43 mouse cellular contexts compared by ENCODE assay signal in the genomic region with DNA sequence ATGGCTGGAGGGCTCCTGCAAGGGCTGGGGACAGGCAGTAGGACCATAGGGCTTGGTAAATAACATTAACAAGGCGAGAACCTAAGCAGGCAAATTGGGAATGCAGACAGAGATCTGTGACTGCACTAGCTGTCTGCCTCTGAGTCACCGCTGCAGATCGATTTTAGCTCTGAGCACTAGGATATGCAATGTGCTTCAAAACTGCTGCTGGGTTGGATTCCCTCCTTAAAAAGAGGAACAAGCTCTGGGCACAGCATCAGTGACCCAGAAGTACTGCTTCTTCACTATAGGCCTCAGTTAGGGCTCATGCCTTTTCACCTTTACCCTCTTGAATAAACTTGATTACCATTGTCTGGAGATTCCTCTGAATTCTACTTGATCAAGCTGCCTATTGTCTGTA. TPM values are rescaled to one million over a fixed set of nuclear protein-coding genes. Genes with fewer than 3 reads are reported as not detected.
"Had no signal": no experiment of that assay in that cellular context is flagged by ENCODE, and none has a peak within 500 bp of the region (broad histone marks: within the 10 kb centered on the region; RNA-seq: fewer than 3 reads in every experiment).

No protein-coding gene starts in this region.

- H3K9me3 ChIP-seq: heart, embryonic 12.5 days; heart, embryonic 13.5 days; heart, embryonic 15.5 days; hindbrain, embryonic 10.5 days; hindbrain, embryonic 12.5 days; hindbrain, embryonic 13.5 days; hindbrain, embryonic 15.5 days; intestine, embryonic 15.5 days; kidney, embryonic 15.5 days had no signal

- ATAC-seq: inflammation-experienced regulatory T-cells, adult 6 months; intestine, embryonic 15.5 days; intestine, embryonic 16.5 days; intestine, postnatal 0 days had no signal

- H3K9ac ChIP-seq: heart, embryonic 12.5 days; heart, embryonic 13.5 days; heart, embryonic 15.5 days; hindbrain, embryonic 12.5 days; hindbrain, embryonic 13.5 days; hindbrain, embryonic 14.5 days; hindbrain, embryonic 15.5 days; intestine, embryonic 15.5 days; kidney, embryonic 15.5 days had no signal

- H3K4me3 ChIP-seq: heart, embryonic 12.5 days; heart, embryonic 13.5 days; heart, embryonic 15.5 days; hindbrain, embryonic 10.5 days; hindbrain, embryonic 12.5 days; hindbrain, embryonic 13.5 days; hindbrain, embryonic 15.5 days; intestine, embryonic 15.5 days; kidney, embryonic 15.5 days; layer of hippocampus, adult 2 months; left cerebral cortex, adult 2 months had no signal

- H3K27me3 ChIP-seq: heart, embryonic 12.5 days; heart, embryonic 13.5 days; heart, embryonic 15.5 days; hindbrain, embryonic 12.5 days; hindbrain, embryonic 13.5 days; hindbrain, embryonic 15.5 days; intestine, embryonic 15.5 days had no signal

- H3K4me1 ChIP-seq: heart, embryonic 12.5 days; heart, embryonic 13.5 days; heart, embryonic 15.5 days; hindbrain, embryonic 10.5 days; hindbrain, embryonic 12.5 days; hindbrain, embryonic 13.5 days; hindbrain, embryonic 15.5 days; intestine, embryonic 15.5 days; kidney, embryonic 15.5 days had no signal

- DNase-seq: heart, postnatal 14 days; heart, postnatal 36 days; heart, postnatal 4 days; kidney, adult 11 months; kidney, adult 18-20 months; kidney, adult 2 months; kidney, adult 8-10 months; kidney, adult 9 months; kidney, postnatal 10 days; kidney, postnatal 14 days; kidney, postnatal 25 days; kidney, postnatal 36 days; kidney, postnatal 4 days; layer of hippocampus, postnatal 36 days had no signal

- H3K36me3 ChIP-seq: heart, embryonic 12.5 days; heart, embryonic 13.5 days; heart, embryonic 15.5 days; hindbrain, embryonic 10.5 days; hindbrain, embryonic 12.5 days; hindbrain, embryonic 13.5 days; hindbrain, embryonic 15.5 days; intestine, embryonic 15.5 days; kidney, embryonic 15.5 days had no signal

- H3K4me2 ChIP-seq: heart, embryonic 11.5 days; heart, embryonic 12.5 days; heart, embryonic 13.5 days; heart, embryonic 15.5 days; hindbrain, embryonic 12.5 days; hindbrain, embryonic 13.5 days; hindbrain, embryonic 14.5 days; hindbrain, embryonic 15.5 days; intestine, embryonic 15.5 days; kidney, embryonic 15.5 days had no signal

- H3K27ac ChIP-seq: heart, embryonic 13.5 days; heart, embryonic 15.5 days; hindbrain, embryonic 10.5 days; hindbrain, embryonic 12.5 days; hindbrain, embryonic 13.5 days; hindbrain, embryonic 14.5 days; hindbrain, embryonic 15.5 days; hindbrain, postnatal 0 days; intestine, embryonic 15.5 days; kidney, embryonic 15.5 days; kidney, postnatal 0 days; layer of hippocampus, adult 2 months; left cerebral cortex, adult 2 months had no signal

RNA-seq across cellular contexts. Expression of gene Cnga2, which starts 31.9 kb away (rescaled TPM):
- total RNA-seq: heart, postnatal 25 days; heart, postnatal 36 days; hematopoietic stem cell, adult 5-6 weeks; layer of hippocampus, postnatal 25 days; layer of hippocampus, postnatal 36 days had no signal
- polyA plus RNA-seq: heart, embryonic 12.5 days; hindbrain, embryonic 10.5 days; hindbrain, embryonic 11.5 days; intestine, embryonic 15.5 days; intestine, postnatal 0 days; kidney, adult 2 months; kidney, postnatal 0 days; large intestine, adult 2 months had no signal

RNA-seq across cellular contexts. Expression of gene Fate1, which starts 50.8 kb away (rescaled TPM):
- total RNA-seq: heart, postnatal 14 days; heart, postnatal 25 days; heart, postnatal 36 days; heart, postnatal 4 days; hematopoietic stem cell, adult 5-6 weeks; hindbrain, postnatal 0 days; layer of hippocampus, adult 2 months; layer of hippocampus, postnatal 10 days; layer of hippocampus, postnatal 14 days; layer of hippocampus, postnatal 25 days; layer of hippocampus, postnatal 36 days; left cerebral cortex, adult 2 months had no signal
- polyA plus RNA-seq: heart, embryonic 11.5 days; heart, embryonic 12.5 days; heart, embryonic 13.5 days; heart, embryonic 14.5 days; heart, embryonic 15.5 days; heart, embryonic 16.5 days; hindbrain, embryonic 10.5 days; hindbrain, embryonic 12.5 days; hindbrain, embryonic 13.5 days; hindbrain, embryonic 14.5 days; hindbrain, postnatal 0 days; inflammation-experienced regulatory T-cells, adult 6 months; intestine, embryonic 14.5 days; intestine, embryonic 15.5 days; intestine, embryonic 16.5 days; intestine, postnatal 0 days; kidney, adult 2 months; kidney, embryonic 14.5 days; kidney, embryonic 15.5 days; kidney, postnatal 0 days; large intestine, adult 2 months had no signal
